Mouse (Mus musculus) heart, postnatal 14 days (tissue): ENCODE measurements around the gene 9030624G23Rik. TPM values are rescaled to one million over a fixed set of nuclear protein-coding genes. Genes with fewer than 3 reads are reported as not detected.
"Not testable (repeated sequence)": the region's sequence is repeated elsewhere in the genome, so short reads cannot be mapped to it uniquely, and the experiment has no call there.

Source experiments
- DNase-seq, 2 experiments: peaks; one replicate each; pipeline ENCODE4 v3.0.0; 2021 to 2022
- intact Hi-C: fragments of 180-260 bp; cut with DNase I; formaldehyde crosslinking; loops from one replicate; pipeline ENCODE4 v1.15.1; 2025
- long read RNA-seq, 2 experiments: library from polyadenylated mRNA; stranded (forward); transcript quantifications; one replicate each; pipeline ENCODE4 v2.0.0; 2021
- total RNA-seq, 2 experiments: library from RNA; stranded (reverse); gene quantifications; 2 replicates each; pipeline ENCODE4 v1.2.3; 2021

Gene 9030624G23Rik
- total RNA-seq = 1 to 10 TPM in 1 of 2 experiments, under 1 TPM in 1; 0.93 to 1.2 TPM
- long read RNA-seq, experiment 1 = 0 reads
- long read RNA-seq, experiment 2, partial matches to known transcripts = 0 of 1 reads
- long read RNA-seq, experiment 2, other reads (novel, unspliced or antisense) = 0 of 1 reads

DNA sequence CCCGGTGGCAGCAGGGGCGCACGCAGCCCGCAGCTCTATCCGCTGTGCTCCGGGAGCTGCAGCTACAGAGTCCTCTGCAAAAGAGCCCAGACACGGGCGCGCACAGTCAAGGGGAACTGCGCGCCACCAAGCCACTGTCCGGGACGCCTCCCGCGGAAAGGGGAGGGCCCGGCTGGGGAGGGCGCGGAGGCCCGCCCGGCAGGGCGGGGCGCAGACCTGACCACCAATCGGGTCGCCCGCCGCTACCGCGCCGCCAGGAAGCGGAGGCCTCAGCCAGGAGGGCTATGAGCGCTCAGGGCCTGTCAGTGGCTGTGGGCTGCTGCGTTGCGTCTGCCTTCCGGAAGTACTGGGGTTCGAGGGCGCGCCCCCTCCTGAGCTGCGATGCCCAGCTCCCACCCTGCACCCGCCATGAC, at the start of gene 9030624G23Rik:
9030624G23Rik (minus strand) TSS at position 139 of the 413 bp plus-strand sequence.
- intact Hi-C loops = not testable (repeated sequence)
- peak; percentile 71 to 74 for DNase-seq

DNA sequence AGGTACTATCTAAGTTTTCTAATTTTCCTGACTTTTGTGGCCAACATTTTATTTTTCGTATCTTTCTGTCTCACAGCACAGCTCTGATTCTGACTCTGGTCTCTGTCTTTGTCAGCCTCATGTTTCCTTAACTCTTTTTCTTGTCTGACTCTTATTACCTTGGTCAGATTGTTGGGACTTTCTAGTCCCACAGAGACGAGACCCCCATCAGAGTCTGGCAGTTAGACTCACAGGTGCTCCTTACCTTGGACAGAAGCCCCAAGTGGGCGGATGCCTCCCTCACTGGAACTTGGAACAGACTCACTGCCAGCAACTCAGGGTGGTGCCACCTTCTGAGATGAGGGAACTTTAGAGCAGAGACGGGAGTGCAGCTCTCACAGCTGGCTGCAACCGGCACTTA, 13.9 kb downstream of the 9030624G23Rik start:
- DNase-seq, intact Hi-C loops: not testable (repeated sequence)
